Mouse (Mus musculus) forebrain, embryonic 16.5 days (tissue): ENCODE data around the gene Xlr5b. TPM values are rescaled to one million over a fixed set of nuclear protein-coding genes. Genes with fewer than 3 reads are reported as not detected.
A peak's percentile ranks its signal among the peaks of the same experiment; 100 is the strongest.
"Not testable (repeated sequence)": the region's sequence is repeated elsewhere in the genome, so short reads cannot be mapped to it uniquely, and the experiment has no call there.

ENCODE experiments used
- ATAC-seq: fragments of 200-750 bp; cut with Nextera tagmentation; 2 replicates; pipeline ENCODE4 v1.8.0; 2017; ENCODE audit warnings: mild to moderate bottlenecking, moderate library complexity
- H3K27ac ChIP-seq: fragments of 300-500 bp; sonication (generic); 2 replicates; pipeline ENCODE4 v1.5.1; 2014; ENCODE audit warnings: low read length, control low read depth
- H3K27me3 ChIP-seq: fragments of 300-500 bp; sonication (generic); replicated peaks from 2 replicates; pipeline ENCODE4 v1.6.1; 2014; ENCODE audit warnings: low read length; ENCODE audit not compliant: control insufficient read depth, insufficient read depth
- H3K36me3 ChIP-seq: fragments of 300-500 bp; sonication (generic); 2 replicates; pipeline ENCODE4 v1.6.1; 2014; ENCODE audit not compliant: control insufficient read depth, insufficient read depth
- H3K4me1 ChIP-seq: fragments of 300-500 bp; sonication (generic); replicated peaks from 2 replicates; pipeline ENCODE4 v1.6.1; 2014; ENCODE audit warnings: low read length; ENCODE audit not compliant: control insufficient read depth, insufficient read depth
- H3K4me2 ChIP-seq: fragments of 300-500 bp; sonication (generic); 2 replicates; pipeline ENCODE4 v1.6.1; 2014; ENCODE audit warnings: mild to moderate bottlenecking, low read length, control low read depth
- H3K4me3 ChIP-seq: fragments of 300-500 bp; sonication (generic); replicated peaks from 2 replicates; pipeline ENCODE4 v1.5.1; 2014; ENCODE audit warnings: mild to moderate bottlenecking, low read length, control low read depth
- H3K9ac ChIP-seq: fragments of 300-500 bp; sonication (generic); replicated peaks from 2 replicates; pipeline ENCODE4 v1.6.1; 2014; ENCODE audit warnings: low read depth, low read length, control low read depth
- H3K9me3 ChIP-seq: fragments of 300-500 bp; sonication (generic); 2 replicates; pipeline ENCODE4 v1.6.1; 2016; ENCODE audit warnings: low read length; ENCODE audit not compliant: control insufficient read depth
- WGBS: fragments of 180-500 bp; shearing (Covaris S2); extraction: QIAGEN DNeasy Blood & Tissue Kit; methylation state at CpG from one replicate; pipeline ENCODE4 v1.1.7; 2014; 5-methylcytosine and 5-hydroxymethylcytosine counted together
- polyA plus RNA-seq: library from polyadenylated mRNA; unstranded; fragments of >200 nt; fragmentation: Nextera tagmentation; extraction: Ambion mirVana; gene quantifications from 2 replicates; pipeline ENCODE4 v1.2.1, GENCODE M21; 2015

Gene Xlr5b
- polyA plus RNA-seq, result not detected in 2 replicates

DNA sequence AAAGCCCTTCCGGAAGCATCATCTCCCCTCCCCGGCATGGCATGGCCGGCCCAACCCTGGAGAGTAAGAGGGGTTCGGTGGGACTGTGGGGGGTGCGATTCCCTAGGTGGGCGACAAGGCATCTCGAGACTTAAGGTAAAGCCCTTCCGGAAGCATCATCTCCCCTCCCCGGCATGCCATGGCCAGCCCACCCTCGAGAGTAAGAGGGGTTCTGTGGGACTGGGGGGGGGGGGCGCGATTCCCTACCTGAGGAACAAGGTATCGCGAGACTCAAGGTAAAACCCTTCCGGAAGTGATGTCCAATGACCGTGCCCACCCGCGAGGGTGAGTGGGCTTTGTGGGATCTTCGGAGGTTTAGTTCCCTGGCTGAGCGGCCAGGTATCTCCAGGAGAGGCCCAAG lies at the start of gene Xlr5b:
Gene Xlr5b (plus strand): TSS at position 301 of the 400 bp plus-strand sequence.
- no CpG with 5 or more reads among the region's 20 CpGs for WGBS
- H3K4me2 ChIP-seq, H3K27me3 ChIP-seq, H3K4me1 ChIP-seq, H3K9me3 ChIP-seq, ATAC-seq, H3K9ac ChIP-seq, H3K4me3 ChIP-seq, H3K36me3 ChIP-seq, H3K27ac ChIP-seq: not testable (repeated sequence)

DNA sequence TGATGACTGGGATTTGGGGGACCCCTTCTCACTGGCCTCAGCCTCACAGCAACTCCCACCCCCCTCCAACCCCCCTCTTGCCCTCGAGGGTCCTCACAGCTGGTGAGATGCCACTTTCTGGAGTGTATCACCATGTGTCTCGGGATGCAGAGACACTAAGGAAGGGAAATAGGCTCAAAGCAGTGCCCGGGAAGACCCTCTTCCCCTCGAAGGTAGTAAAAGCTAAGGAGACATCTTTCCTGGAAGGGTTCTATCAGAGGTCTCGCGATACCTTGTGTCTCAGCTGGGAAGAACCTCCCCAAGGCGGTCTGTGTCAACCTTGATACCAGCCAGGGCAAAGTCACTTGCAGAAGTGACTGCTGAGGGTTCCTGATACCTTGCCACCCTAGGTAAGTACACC lies 31.8 kb upstream of the Xlr5b start, which contains the start of gene Gm14685:
Gene Gm14685 (plus strand): TSS at position 301 of the 400 bp plus-strand sequence.
- not testable (repeated sequence) for H3K4me2 ChIP-seq, H3K4me1 ChIP-seq, H3K9ac ChIP-seq, H3K4me3 ChIP-seq, H3K27me3 ChIP-seq, H3K36me3 ChIP-seq, H3K27ac ChIP-seq, ATAC-seq, H3K9me3 ChIP-seq
- WGBS, result no CpG with 5 or more reads among the region's 7 CpGs

DNA sequence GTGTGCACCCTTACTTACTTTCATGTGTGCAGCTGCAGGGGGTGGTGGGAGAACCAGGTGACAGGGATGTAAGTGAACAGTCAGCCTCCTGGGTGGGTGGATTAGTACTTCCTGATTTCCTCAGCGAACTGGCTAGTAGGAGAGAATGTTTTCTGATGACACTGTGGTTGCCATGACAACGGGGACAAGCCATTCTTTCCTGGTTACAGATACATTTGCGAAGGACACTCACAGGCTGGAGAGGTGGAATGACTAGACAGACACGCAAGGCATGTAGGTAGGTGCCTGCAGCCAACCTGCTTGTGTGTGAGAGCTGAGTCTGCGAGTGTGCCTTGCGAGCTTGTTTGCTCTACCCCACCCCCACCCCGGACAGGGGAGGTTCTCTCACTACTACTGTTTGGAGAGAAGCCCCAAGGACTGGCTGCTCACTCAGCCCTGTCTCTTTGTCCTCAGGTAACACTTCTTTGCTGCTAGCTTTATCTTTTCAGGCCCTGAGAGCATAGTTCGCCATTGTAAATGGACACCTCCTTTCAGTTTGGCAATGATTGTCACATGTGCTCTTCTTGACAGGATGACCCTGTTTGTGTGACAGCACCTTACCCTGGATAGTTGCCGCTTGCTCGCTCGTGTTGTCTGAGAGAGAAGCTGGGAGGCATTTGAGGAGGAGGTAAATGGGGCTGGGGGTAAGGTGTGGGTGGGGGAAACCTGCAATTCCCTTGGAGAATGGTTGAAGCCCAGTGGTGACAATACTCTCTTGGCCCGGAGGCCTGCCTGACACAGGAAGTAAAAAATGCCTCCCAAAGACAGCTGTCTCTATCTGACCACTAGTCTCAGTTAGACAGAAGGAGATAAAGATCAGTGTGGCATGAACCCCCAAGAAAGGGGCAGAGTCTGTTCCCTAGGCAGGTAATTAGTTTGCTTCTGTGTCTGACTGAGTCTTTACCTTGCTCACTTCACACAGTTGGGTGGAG lies 25.5 kb upstream of the Xlr5b start:
- peak; percentile 69 for ATAC-seq
- H3K27me3 ChIP-seq, result not testable (repeated sequence)

DNA sequence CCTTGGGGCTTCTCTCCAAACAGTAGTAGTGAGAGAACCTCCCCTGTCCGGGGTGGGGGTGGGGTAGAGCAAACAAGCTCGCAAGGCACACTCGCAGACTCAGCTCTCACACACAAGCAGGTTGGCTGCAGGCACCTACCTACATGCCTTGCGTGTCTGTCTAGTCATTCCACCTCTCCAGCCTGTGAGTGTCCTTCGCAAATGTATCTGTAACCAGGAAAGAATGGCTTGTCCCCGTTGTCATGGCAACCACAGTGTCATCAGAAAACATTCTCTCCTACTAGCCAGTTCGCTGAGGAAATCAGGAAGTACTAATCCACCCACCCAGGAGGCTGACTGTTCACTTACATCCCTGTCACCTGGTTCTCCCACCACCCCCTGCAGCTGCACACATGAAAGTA lies 5.4 kb upstream of the Xlr5b start:
- no CpG with 5 or more reads among the region's 7 CpGs for WGBS
- H3K27ac ChIP-seq, H3K36me3 ChIP-seq, H3K4me3 ChIP-seq, H3K9me3 ChIP-seq, H3K4me1 ChIP-seq, H3K9ac ChIP-seq, H3K4me2 ChIP-seq, H3K27me3 ChIP-seq: not testable (repeated sequence)
- ATAC-seq, result peak; percentile 62

More for the DNA sequence above, 25.5 kb upstream of the Xlr5b start:
- H3K4me1 ChIP-seq, H3K4me3 ChIP-seq, H3K4me2 ChIP-seq, H3K36me3 ChIP-seq, H3K9me3 ChIP-seq, H3K9ac ChIP-seq, H3K27ac ChIP-seq: not testable (repeated sequence)
- no CpG with 5 or more reads among the region's 12 CpGs for WGBS

DNA sequence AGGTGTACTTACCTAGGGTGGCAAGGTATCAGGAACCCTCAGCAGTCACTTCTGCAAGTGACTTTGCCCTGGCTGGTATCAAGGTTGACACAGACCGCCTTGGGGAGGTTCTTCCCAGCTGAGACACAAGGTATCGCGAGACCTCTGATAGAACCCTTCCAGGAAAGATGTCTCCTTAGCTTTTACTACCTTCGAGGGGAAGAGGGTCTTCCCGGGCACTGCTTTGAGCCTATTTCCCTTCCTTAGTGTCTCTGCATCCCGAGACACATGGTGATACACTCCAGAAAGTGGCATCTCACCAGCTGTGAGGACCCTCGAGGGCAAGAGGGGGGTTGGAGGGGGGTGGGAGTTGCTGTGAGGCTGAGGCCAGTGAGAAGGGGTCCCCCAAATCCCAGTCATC lies 754 bp downstream of the Xlr5b start, which contains the start of gene DXBay18:
Gene DXBay18 (minus strand): TSS at position 101 of the 400 bp plus-strand sequence.
- not testable (repeated sequence) for H3K27ac ChIP-seq, H3K36me3 ChIP-seq, H3K9ac ChIP-seq, H3K4me3 ChIP-seq, H3K9me3 ChIP-seq, H3K4me1 ChIP-seq, ATAC-seq, H3K4me2 ChIP-seq, H3K27me3 ChIP-seq
- no CpG with 5 or more reads among the region's 7 CpGs for WGBS

DNA sequence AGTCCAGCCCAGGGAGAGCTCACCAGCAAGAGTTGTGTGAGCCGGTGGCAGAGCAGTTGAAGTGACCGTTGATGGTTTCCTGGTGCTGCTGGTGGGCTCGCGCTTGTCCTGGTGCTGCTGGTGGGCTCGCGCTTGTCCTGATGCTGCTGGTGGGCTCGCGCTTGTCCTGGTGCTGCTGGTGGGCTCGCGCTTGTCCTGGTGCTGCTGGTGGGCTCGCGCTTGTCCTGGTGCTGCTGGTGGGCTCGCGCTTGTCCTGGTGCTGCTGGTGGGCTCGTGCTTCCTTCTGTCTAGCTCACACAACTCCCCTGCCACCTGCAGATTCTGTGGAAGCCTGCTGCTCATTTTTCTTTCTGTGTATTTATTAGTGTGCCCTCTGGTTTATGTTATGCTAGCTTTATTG lies 28.3 kb downstream of the Xlr5b start, which contains the start of gene Spin2d:
Gene Spin2d (minus strand): TSS at position 101 of the 400 bp plus-strand sequence.
- H3K27ac ChIP-seq, H3K9ac ChIP-seq, H3K9me3 ChIP-seq, ATAC-seq, H3K4me1 ChIP-seq, H3K4me2 ChIP-seq, H3K4me3 ChIP-seq, H3K36me3 ChIP-seq, H3K27me3 ChIP-seq: not testable (repeated sequence)
- 79% methylated on average over 6 of the region's 15 CpGs for WGBS

DNA sequence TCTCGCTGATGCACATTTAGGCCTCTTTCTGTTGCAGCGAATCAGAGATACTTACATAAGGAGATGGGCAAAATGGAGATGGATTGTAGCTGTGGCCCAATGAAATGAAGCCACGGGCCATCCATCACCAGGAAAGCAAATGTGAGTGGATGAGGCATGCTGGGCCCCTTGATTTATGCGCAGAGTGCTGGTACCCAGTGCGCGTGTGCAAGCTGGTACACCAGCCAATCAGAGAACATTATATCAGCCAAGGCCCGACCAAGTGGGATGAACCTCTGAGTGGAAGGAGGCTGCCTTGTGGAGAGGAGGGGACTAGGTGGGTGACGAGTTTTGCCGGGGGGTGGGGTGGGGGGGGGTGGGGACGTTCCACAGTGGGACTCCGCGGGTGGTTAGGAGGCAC lies 43.3 kb downstream of the Xlr5b start, which contains the start of gene Xlr3b:
Gene Xlr3b (plus strand): TSS at position 274 of the 400 bp plus-strand sequence.
- WGBS, result 77% methylated on average over 9 of the region's 12 CpGs
- not testable (repeated sequence) for H3K27ac ChIP-seq, H3K9ac ChIP-seq, H3K4me2 ChIP-seq, H3K36me3 ChIP-seq, H3K4me1 ChIP-seq, H3K9me3 ChIP-seq, H3K27me3 ChIP-seq, H3K4me3 ChIP-seq
- peak; percentile 54; the same call in 1 of the 2 replicates for ATAC-seq

Other genes with a start within 250 kb of the Xlr5b start
- 73.5 and 78.3 TPM in 2 replicates for gene Cetn2, start 230.4 kb upstream of the Xlr5b start, polyA plus RNA-seq
- 39.3 and 41.2 TPM in 2 replicates for gene Nsdhl, start 230.2 kb upstream of the Xlr5b start, polyA plus RNA-seq
- 0.96 and 1.9 TPM in 2 replicates for gene Zfp185, start 161.5 kb upstream of the Xlr5b start, polyA plus RNA-seq
- 0.22 TPM in 1 of 2 replicates, not detected in the other for gene Pnma5, start 111.7 kb upstream of the Xlr5b start, polyA plus RNA-seq
- 2.5 and 3.0 TPM in 2 replicates for gene Pnma3, start 84.0 kb upstream of the Xlr5b start, polyA plus RNA-seq
- 0.71 TPM in 1 of 2 replicates, not detected in the other for gene Xlr4a, start 66.3 kb upstream of the Xlr5b start, polyA plus RNA-seq
- gene Xlr3a, start 51.7 kb upstream of the Xlr5b start, polyA plus RNA-seq, result 2.3 and 4.3 TPM in 2 replicates
- gene Gm14685, start 31.7 kb upstream of the Xlr5b start, polyA plus RNA-seq, result 0.72 and 0.76 TPM in 2 replicates
- 0.86 TPM in 1 of 2 replicates, not detected in the other for gene DXBay18, start 654 bp downstream of the Xlr5b start, polyA plus RNA-seq
- gene Spin2d, start 28.2 kb downstream of the Xlr5b start, polyA plus RNA-seq, result not detected in 2 replicates
- 12.2 and 13.6 TPM in 2 replicates for gene Xlr3b, start 43.4 kb downstream of the Xlr5b start, polyA plus RNA-seq
- gene Xlr4b, start 65.5 kb downstream of the Xlr5b start, polyA plus RNA-seq, result 0.46 and 0.55 TPM in 2 replicates
- gene F8a, start 79.5 kb downstream of the Xlr5b start, polyA plus RNA-seq, result 25.5 and 26.4 TPM in 2 replicates
- gene Xlr4c, start 94.3 kb downstream of the Xlr5b start, polyA plus RNA-seq, result 0.20 TPM in 1 of 2 replicates, not detected in the other
- not detected in 2 replicates for gene Xlr3c, start 116.6 kb downstream of the Xlr5b start, polyA plus RNA-seq
- gene Xlr5a, start 144.2 kb downstream of the Xlr5b start, polyA plus RNA-seq, result not detected in 2 replicates
- not detected in 2 replicates for gene Xlr5c, start 144.2 kb downstream of the Xlr5b start, polyA plus RNA-seq
- gene Gm45015, start 188.0 kb downstream of the Xlr5b start, polyA plus RNA-seq, result not detected in 2 replicates
- gene Zfp275, start 193.8 kb downstream of the Xlr5b start, polyA plus RNA-seq, result 13.2 and 14.1 TPM in 2 replicates
- gene Gm18336, start 249.9 kb downstream of the Xlr5b start, polyA plus RNA-seq, result not detected in 2 replicates